Mouse (Mus musculus): ENCODE data around the gene Rom1. TPM values are rescaled to one million over a fixed set of nuclear protein-coding genes. Genes with fewer than 3 reads are reported as not detected.
"Not testable (repeated sequence)": the region's sequence is repeated elsewhere in the genome, so short reads cannot be mapped to it uniquely, and the experiment has no call there.

Rom1 gene
- 4.3 and 4.5 TPM in 2 replicates for polyA plus RNA-seq (2015; fragmentation: Nextera tagmentation; extraction: Ambion mirVana)

- Histone ChIP-seq H3K4me1 (ENCODE audit: insufficient read depth, low read length) (peaks cover 18% of the 10 kb centered on the region), H3K9me3 (ENCODE audit: low read length) (no peaks in the 10 kb centered on the region), H3K36me3 (ENCODE audit: insufficient read depth, low read length) (peaks cover 29% of the 10 kb centered on the region; the same call in 1 of the 2 replicates), H3K27ac (ENCODE audit: low read length) (peak within 1 kb of the TSS; percentile 91), H3K4me2 (replicated peaks; ENCODE audit: low read depth, low read length) (peak within 1 kb of the TSS; percentile 76), H3K9ac (replicated peaks; ENCODE audit: low read length) (peak within 1 kb of the TSS; percentile 91), H3K27me3 (ENCODE audit: insufficient read depth, low read length) (no peaks in the 10 kb centered on the region), H3K4me3 (ENCODE audit: low read length) (peak within 1 kb of the TSS; percentile 90)
- peak; percentile 89 for ATAC-seq (ENCODE audit: low FRiP score, low TSS enrichment)
- 1% methylated on average over 71 of the region's 74 CpGs for WGBS
Observed at GRCm38 (mm10) chr19:8929224-8930088, at the start of gene Rom1, which contains the start of gene Eml3. Rom1 (minus strand) TSS chr19:8929356. Eml3 (plus strand) TSS chr19:8929552.

- Histone ChIP-seq H3K27ac (ENCODE audit: low read length) (peak overlapping the region; percentile 28; the same call in 1 of the 2 replicates), H3K9me3 (ENCODE audit: low read length) (no peaks in the 10 kb centered on the region), H3K4me3 (ENCODE audit: low read length) (no peak overlapping the region), H3K4me2 (replicated peaks; ENCODE audit: low read depth, low read length) (no peak overlapping the region), H3K4me1 (ENCODE audit: insufficient read depth, low read length) (0 out of 2 replicates have a peak, but pooled peaks cover 4% of the 10 kb centered on the region), H3K36me3 (ENCODE audit: insufficient read depth, low read length) (peaks cover 84% of the 10 kb centered on the region), H3K9ac (replicated peaks; ENCODE audit: low read length) (no peak overlapping the region), H3K27me3 (ENCODE audit: insufficient read depth, low read length) (no peaks in the 10 kb centered on the region)
- WGBS = 33% methylated on average over 3 of the region's 3 CpGs
- peak; percentile 85 for ATAC-seq (ENCODE audit: low FRiP score, low TSS enrichment)
Observed at GRCm38 (mm10) chr19:8976535-8976934, 47.4 kb upstream of the Rom1 start.

GRCm38 (mm10) chr19:8975491-8975890 is 46.3 kb upstream of the Rom1 start:
- WGBS = 88% methylated on average over 2 of the region's 2 CpGs
- Histone ChIP-seq H3K36me3 (ENCODE audit: insufficient read depth, low read length) (peaks cover 93% of the 10 kb centered on the region), H3K4me1 (ENCODE audit: insufficient read depth, low read length) (0 out of 2 replicates have a peak, but pooled peaks cover 4% of the 10 kb centered on the region), H3K4me3 (ENCODE audit: low read length) (no peak overlapping the region), H3K27ac (ENCODE audit: low read length) (no peak overlapping the region), H3K27me3 (ENCODE audit: insufficient read depth, low read length) (no peaks in the 10 kb centered on the region), H3K9ac (replicated peaks; ENCODE audit: low read length) (no peak overlapping the region; the same call in 1 of the 2 replicates), H3K4me2 (replicated peaks; ENCODE audit: low read depth, low read length) (no peak overlapping the region), H3K9me3 (ENCODE audit: low read length) (no peaks in the 10 kb centered on the region)
- no peak for ATAC-seq (ENCODE audit: low FRiP score, low TSS enrichment)

- no peak overlapping the region for H3K4me3 ChIP-seq (ENCODE audit: low read length)
- no peak overlapping the region for H3K4me2 ChIP-seq (replicated peaks; ENCODE audit: low read depth, low read length)
Observed at GRCm38 (mm10) chr19:8974638-8975037, 45.5 kb upstream of the Rom1 start.

GRCm38 (mm10) chr19:8972491-8972890 is 43.3 kb upstream of the Rom1 start:
- not testable (repeated sequence) for H3K4me2 ChIP-seq (replicated peaks; ENCODE audit: low read depth, low read length); ATAC-seq (ENCODE audit: low FRiP score, low TSS enrichment); H3K9ac ChIP-seq (replicated peaks; ENCODE audit: low read length); H3K9me3 ChIP-seq (ENCODE audit: low read length); H3K4me3 ChIP-seq (ENCODE audit: low read length); H3K27me3 ChIP-seq (ENCODE audit: insufficient read depth, low read length); H3K27ac ChIP-seq (ENCODE audit: low read length)
- 85% methylated on average over 8 of the region's 8 CpGs for WGBS
- Histone ChIP-seq H3K36me3 (ENCODE audit: insufficient read depth, low read length) (peaks cover 86% of the 10 kb centered on the region), H3K4me1 (ENCODE audit: insufficient read depth, low read length) (peaks cover 18% of the 10 kb centered on the region)

More at GRCm38 (mm10) chr19:8974638-8975037, 45.5 kb upstream of the Rom1 start:
- Histone ChIP-seq H3K27me3 (ENCODE audit: insufficient read depth, low read length) (no peaks in the 10 kb centered on the region), H3K9ac (replicated peaks; ENCODE audit: low read length) (no peak overlapping the region), H3K9me3 (ENCODE audit: low read length) (no peaks in the 10 kb centered on the region), H3K27ac (ENCODE audit: low read length) (no peak overlapping the region), H3K36me3 (ENCODE audit: insufficient read depth, low read length) (peaks cover 95% of the 10 kb centered on the region), H3K4me1 (ENCODE audit: insufficient read depth, low read length) (0 out of 2 replicates have a peak, but pooled peaks cover 4% of the 10 kb centered on the region)
- ATAC-seq (ENCODE audit: low FRiP score, low TSS enrichment) = no peak
- WGBS = 67% methylated on average over 1 of the region's 1 CpGs

GRCm38 (mm10) chr19:8967893-8968292 is 38.7 kb upstream of the Rom1 start:
- ATAC-seq (ENCODE audit: low FRiP score, low TSS enrichment) = no peak
- Histone ChIP-seq H3K27ac (ENCODE audit: low read length) (peak overlapping the region; percentile 78), H3K27me3 (ENCODE audit: insufficient read depth, low read length) (no peaks in the 10 kb centered on the region), H3K4me3 (ENCODE audit: low read length) (peak overlapping the region; percentile 98), H3K4me1 (ENCODE audit: insufficient read depth, low read length) (peaks cover 23% of the 10 kb centered on the region), H3K9ac (replicated peaks; ENCODE audit: low read length) (peak overlapping the region; percentile 97), H3K4me2 (replicated peaks; ENCODE audit: low read depth, low read length) (peak overlapping the region; percentile 89), H3K9me3 (ENCODE audit: low read length) (no peaks in the 10 kb centered on the region), H3K36me3 (ENCODE audit: insufficient read depth, low read length) (peaks cover 70% of the 10 kb centered on the region)
- WGBS = 6% methylated on average over 9 of the region's 9 CpGs

- Histone ChIP-seq H3K9ac (replicated peaks; ENCODE audit: low read length) (peak overlapping the region; percentile 97), H3K9me3 (ENCODE audit: low read length) (no peaks in the 10 kb centered on the region), H3K4me3 (ENCODE audit: low read length) (peak overlapping the region; percentile 98), H3K27ac (ENCODE audit: low read length) (peak overlapping the region; percentile 78), H3K27me3 (ENCODE audit: insufficient read depth, low read length) (no peaks in the 10 kb centered on the region), H3K36me3 (ENCODE audit: insufficient read depth, low read length) (peaks cover 70% of the 10 kb centered on the region), H3K4me2 (replicated peaks; ENCODE audit: low read depth, low read length) (peak overlapping the region; percentile 89), H3K4me1 (ENCODE audit: insufficient read depth, low read length) (peaks cover 23% of the 10 kb centered on the region)
- WGBS = under 1% methylated on average over 8 of the region's 8 CpGs
- no peak for ATAC-seq (ENCODE audit: low FRiP score, low TSS enrichment)
Observed at GRCm38 (mm10) chr19:8967373-8967743, 38.2 kb upstream of the Rom1 start.

GRCm38 (mm10) chr19:8966590-8967372 is 37.6 kb upstream of the Rom1 start, which contains the start of gene Eef1g:
Eef1g (plus strand) TSS chr19:8967041.
- H3K4me2 ChIP-seq (replicated peaks; ENCODE audit: low read depth, low read length) = peak within 1 kb of the TSS; percentile 89
- under 1% methylated on average over 51 of the region's 52 CpGs for whole genome bisulfite sequencing
- H3K27me3 ChIP-seq (ENCODE audit: insufficient read depth, low read length) = no peaks in the 10 kb centered on the region
- peak within 1 kb of the TSS; percentile 98 for H3K27ac ChIP-seq (ENCODE audit: low read length)
- H3K9me3 ChIP-seq (ENCODE audit: low read length) = no peaks in the 10 kb centered on the region
- H3K4me1 ChIP-seq (ENCODE audit: insufficient read depth, low read length) = peaks cover 23% of the 10 kb centered on the region
- peak within 1 kb of the TSS; percentile 98 for H3K4me3 ChIP-seq (ENCODE audit: low read length)
- H3K9ac ChIP-seq (replicated peaks; ENCODE audit: low read length) = peak within 1 kb of the TSS; percentile 97
- peak; percentile 99 for ATAC-seq (ENCODE audit: low FRiP score, low TSS enrichment)
- peaks cover 67% of the 10 kb centered on the region for H3K36me3 ChIP-seq (ENCODE audit: insufficient read depth, low read length)

GRCm38 (mm10) chr19:8966198-8966589 is 37.0 kb upstream of the Rom1 start:
- no peaks in the 10 kb centered on the region for H3K9me3 ChIP-seq (ENCODE audit: low read length)
- WGBS = 23% methylated on average over 5 of the region's 5 CpGs
- peak overlapping the region; percentile 98 for H3K4me3 ChIP-seq (ENCODE audit: low read length)
- no peak for ATAC-seq (ENCODE audit: low FRiP score, low TSS enrichment)
- H3K4me2 ChIP-seq (replicated peaks; ENCODE audit: low read depth, low read length) = peak overlapping the region; percentile 89
- peak overlapping the region; percentile 84 for H3K9ac ChIP-seq (replicated peaks; ENCODE audit: low read length)
- peaks cover 67% of the 10 kb centered on the region for H3K36me3 ChIP-seq (ENCODE audit: insufficient read depth, low read length)
- H3K4me1 ChIP-seq (ENCODE audit: insufficient read depth, low read length) = peaks cover 23% of the 10 kb centered on the region
- no peaks in the 10 kb centered on the region for H3K27me3 ChIP-seq (ENCODE audit: insufficient read depth, low read length)
- H3K27ac ChIP-seq (ENCODE audit: low read length) = peak overlapping the region; percentile 98

Data from kidney, embryonic 16.5 days (tissue).